Mouse (Mus musculus) frontal cortex, postnatal 10 days (tissue): ENCODE results near the gene Zfp971.
A peak's percentile ranks its signal among the peaks of the same experiment; 100 is the strongest.
"Not testable (repeated sequence)": the region's sequence is repeated elsewhere in the genome, so short reads cannot be mapped to it uniquely, and the experiment has no call there.

Experiments used
- DNase-seq, 2 experiments: peaks; one replicate each; pipeline ENCODE4 v3.0.0; 2022; ENCODE audit warnings: low spot score in 2 of 2, mixed read lengths in 1 of 2

Zfp971 gene

DNA sequence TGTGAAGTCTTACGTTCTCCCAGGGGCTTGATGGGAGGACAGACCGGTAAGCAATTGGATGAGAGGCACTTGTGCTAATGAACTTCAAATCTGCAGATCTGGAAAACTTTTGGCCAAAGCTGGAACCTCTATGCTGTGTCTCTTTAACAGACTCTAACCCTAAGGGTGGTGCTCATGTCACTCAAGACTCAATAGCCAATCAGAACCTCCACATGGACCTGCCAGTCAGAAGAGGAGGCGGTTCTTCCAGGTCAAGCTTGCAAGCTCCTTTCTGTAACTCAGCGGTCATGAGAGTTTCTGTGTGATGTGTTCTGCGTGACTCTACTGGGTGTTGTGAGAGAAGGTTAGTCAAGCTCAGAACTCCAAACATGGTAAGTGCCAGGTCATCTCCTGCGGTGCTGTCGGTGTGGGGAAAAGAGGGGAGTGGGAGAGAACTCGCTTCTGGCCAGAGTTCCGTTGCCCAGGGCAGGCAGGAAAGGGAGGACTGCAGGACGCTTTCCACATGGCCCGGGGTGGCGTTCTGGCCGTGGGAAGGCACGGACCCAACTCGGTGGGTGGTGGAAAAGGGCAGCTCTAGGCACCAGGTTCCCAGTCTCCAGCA is at the start of gene Zfp971:
Gene Zfp971, plus strand, starts transcription at position 274 of the 601 bp plus-strand sequence.
- DNase-seq: peak; percentile 22 to 37

DNA sequence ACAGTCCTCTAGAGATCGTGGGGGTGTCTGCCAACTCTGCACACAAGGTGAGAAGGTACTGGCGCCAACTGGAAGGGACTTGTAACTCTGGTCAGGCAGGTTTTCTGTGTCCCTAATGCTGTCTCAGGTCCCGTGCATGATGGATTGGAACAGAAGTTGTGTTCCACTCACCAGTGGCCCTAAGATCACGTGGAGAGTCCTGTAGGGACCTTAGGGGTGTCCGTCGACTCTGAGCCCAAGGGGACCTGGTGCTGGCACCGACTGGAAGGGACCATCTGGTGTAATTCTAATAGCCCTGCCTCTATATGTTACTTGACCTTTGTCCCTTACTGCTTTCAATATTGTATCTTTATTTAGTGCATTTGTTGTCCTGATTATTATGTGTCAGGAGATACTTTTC is 48.3 kb upstream of the Zfp971 start:
- DNase-seq: not testable (repeated sequence)

DNA sequence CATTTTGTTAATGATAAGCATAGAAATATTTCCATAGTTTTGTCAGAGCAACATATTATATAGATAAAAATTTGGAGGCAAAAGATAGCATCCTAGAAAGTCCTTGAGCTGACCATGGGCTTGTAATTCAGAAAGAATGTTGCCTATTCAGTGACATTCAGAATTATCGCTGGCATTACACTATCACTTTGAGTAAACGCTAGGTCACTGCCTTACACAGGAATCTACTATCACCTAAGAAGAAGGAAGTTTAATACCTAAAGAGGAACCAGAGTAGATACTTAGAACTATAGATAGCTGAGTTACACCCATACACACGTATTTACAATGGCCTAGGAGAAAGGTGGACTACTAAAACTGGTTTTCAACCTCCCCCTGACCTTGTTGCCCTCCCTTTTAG is 3.6 kb upstream of the Zfp971 start:
- DNase-seq: not testable (repeated sequence)

DNA sequence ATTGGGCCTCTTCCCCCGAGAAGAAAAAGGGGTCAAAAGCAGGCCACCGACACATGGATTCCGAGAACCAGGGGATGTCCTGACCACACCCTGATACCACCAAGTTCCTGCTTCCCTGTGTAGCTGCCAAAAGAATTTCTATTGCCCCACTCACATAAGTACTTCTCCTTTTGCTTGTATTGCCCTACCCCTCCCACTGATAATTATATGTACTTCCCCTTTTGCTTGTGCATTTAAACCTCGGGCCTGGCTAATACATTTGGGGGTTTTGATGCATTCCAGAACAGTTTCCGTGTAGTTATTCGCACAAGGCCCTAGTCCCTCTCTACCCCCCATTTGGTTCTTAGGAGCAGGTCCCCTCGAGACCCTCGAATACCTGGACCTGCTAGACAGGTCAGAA is 2.3 kb upstream of the Zfp971 start:
- DNase-seq: not testable (repeated sequence)

DNA sequence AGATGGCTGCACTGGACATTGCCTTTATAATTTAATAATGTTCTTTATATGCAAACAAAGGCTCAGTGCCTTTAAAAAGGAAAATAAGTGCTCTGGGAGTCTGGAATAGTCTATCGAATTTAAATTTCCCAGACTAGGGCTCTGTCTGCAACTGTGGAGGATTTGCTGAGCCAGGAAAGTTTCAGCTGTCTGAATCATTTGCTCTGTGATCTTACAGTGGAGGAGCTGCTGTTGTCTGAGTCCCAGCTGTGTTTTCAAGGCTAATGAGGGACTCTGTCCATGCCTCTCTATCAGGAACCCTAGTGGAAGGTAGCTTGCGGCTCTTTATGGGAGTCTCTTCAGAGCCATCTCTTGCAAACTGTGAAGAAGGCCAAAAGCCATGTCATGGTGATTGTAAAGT is 777 bp downstream of the Zfp971 start:
- DNase-seq: not testable (repeated sequence)

DNA sequence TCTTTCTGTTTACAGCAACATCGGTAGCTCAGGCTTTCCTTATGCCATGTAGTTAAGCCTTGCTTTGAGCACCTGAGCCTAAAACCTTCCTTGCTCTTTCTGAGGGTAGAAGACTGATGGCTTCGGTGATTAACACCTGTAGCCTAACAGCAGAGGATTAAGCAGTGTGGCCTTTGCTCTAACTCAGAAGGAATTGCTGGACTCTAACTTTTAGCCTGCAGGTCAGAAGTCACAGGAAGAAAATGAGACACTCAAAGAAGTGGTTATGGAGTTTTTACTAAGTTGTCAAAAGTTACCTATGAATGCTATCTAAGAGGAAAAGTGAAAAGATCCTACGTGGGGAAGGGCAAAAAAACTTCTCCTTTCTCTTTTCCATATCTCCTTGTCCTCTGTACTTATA is 4.5 kb downstream of the Zfp971 start:
- DNase-seq: not testable (repeated sequence)

DNA sequence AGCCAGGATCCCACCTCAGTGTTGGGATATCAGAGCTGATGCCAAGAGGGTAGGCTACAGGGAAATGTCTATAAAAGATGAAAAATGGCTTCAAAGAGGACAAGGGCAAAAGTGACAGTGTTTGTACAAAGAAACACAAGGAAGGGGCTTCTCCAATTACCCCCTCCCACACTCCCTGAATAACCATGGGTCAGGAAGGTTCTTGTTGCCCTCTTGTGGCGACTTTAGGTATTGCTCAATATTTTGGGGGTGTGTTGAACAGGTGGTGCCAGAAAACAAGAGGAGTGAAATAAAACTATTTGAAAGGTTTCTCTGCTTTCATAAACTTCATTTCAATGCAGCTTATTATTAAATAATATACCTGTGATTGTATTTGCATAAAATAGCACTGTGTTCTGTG is 35.1 kb downstream of the Zfp971 start:
- DNase-seq: peak in 1 of 2 experiments; percentile 25

DNA sequence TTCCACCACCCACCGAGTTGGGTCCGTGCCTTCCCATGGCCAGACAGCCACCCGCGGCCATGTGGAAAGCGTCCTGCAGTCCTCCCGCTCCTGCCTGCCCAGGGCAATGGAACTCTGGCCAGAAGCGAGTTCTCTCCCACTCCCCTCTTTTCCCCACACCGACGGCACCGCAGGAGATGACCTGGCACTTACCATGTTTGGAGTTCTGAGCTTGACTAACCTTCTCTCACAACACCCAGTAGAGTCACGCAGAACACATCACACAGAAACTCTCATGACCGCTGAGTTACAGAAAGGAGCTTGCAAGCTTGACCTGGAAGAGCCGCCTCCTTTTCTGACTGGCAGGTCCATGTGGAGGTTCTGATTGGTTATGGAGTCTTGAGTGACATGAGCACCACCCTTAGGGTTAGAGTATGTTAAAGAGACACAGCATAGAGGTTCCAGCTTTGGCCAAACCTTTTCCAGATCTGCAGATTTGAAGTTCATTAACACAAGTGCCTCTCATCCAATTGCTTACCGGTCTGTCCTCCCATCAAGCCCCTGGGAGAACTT is 55.2 kb downstream of the Zfp971 start, which contains the start of gene Zfp931:
Gene Zfp931, minus strand, starts transcription at position 311 of the 552 bp plus-strand sequence.
- DNase-seq: not testable (repeated sequence)
